Mouse (Mus musculus) spleen, adult 2 months (tissue): ENCODE results near the gene Astn2.
A peak's percentile ranks its signal among the peaks of the same experiment; 100 is the strongest.

Experiments
- CTCF ChIP-seq: fragments of 200-500 bp; IDR thresholded peaks from 2 replicates; pipeline ENCODE4 v1.5.1; 2011; ENCODE audit warnings: mild to moderate bottlenecking, inconsistent platforms; ENCODE audit not compliant: insufficient read depth, insufficient read length, insufficient replicate concordance; ENCODE audit errors: extremely low read depth
- POLR2A ChIP-seq: fragments of 200-500 bp; IDR thresholded peaks from 2 replicates; pipeline ENCODE4 v1.6.1; 2011; ENCODE audit warnings: low read depth, low read length, inconsistent platforms

- TF ChIP-seq POLR2A (no peak), CTCF (peak; percentile 12; the same call in 1 of the 2 replicates)
Measured at GRCm38 (mm10) chr4:65654723-65655122, 749.7 kb downstream of the Astn2 start.
